Mouse (Mus musculus) embryonic facial prominence, embryonic 14.5 days (tissue): ENCODE data around the gene Prrc2a. TPM values are rescaled to one million over a fixed set of nuclear protein-coding genes. Genes with fewer than 3 reads are reported as not detected.

Experiments
- ATAC-seq: fragments of 200-750 bp; cut with Nextera tagmentation; 2 replicates; pipeline ENCODE4 v1.8.0; 2017; ENCODE audit warnings: low read depth, moderate number of reproducible peaks, moderate TSS enrichment
- DNase-seq: peaks from one replicate; pipeline ENCODE4 v3.0.0-alpha.2; 2015; ENCODE audit warnings: low spot score
- H3K27ac ChIP-seq: fragments of 300-500 bp; sonication (generic); replicated peaks from 2 replicates; pipeline ENCODE4 v1.5.1; 2014; ENCODE audit warnings: low read depth, mild to moderate bottlenecking, low read length, moderate library complexity
- H3K27me3 ChIP-seq: fragments of 300-500 bp; sonication (generic); replicated peaks from 2 replicates; pipeline ENCODE4 v1.6.1; 2014; ENCODE audit warnings: low read length; ENCODE audit not compliant: control insufficient read depth, insufficient read depth
- H3K36me3 ChIP-seq: fragments of 300-500 bp; sonication (generic); 2 replicates; pipeline ENCODE4 v1.6.1; 2014; ENCODE audit warnings: low read length, mixed read lengths; ENCODE audit not compliant: control insufficient read depth, insufficient read depth
- H3K4me1 ChIP-seq: fragments of 300-500 bp; sonication (generic); 2 replicates; pipeline ENCODE4 v1.6.1; 2014; ENCODE audit warnings: antibody characterized with exemption, low read length; ENCODE audit not compliant: control insufficient read depth, insufficient read depth
- H3K4me2 ChIP-seq: fragments of 300-500 bp; sonication (generic); 2 replicates; pipeline ENCODE4 v1.6.1; 2014; ENCODE audit warnings: low read depth, mild to moderate bottlenecking, low read length, moderate library complexity, mixed read lengths
- H3K4me3 ChIP-seq: fragments of 300-500 bp; sonication (generic); 2 replicates; pipeline ENCODE4 v1.5.1; 2014; ENCODE audit warnings: low read depth, mild to moderate bottlenecking, low read length
- H3K9ac ChIP-seq: fragments of 300-500 bp; sonication (generic); 2 replicates; pipeline ENCODE4 v1.6.1; 2014; ENCODE audit warnings: low read depth, mild to moderate bottlenecking, low read length, moderate library complexity, mixed read lengths
- H3K9me3 ChIP-seq: fragments of 300-500 bp; sonication (generic); 2 replicates; pipeline ENCODE4 v1.6.1; 2016; ENCODE audit warnings: low read length; ENCODE audit not compliant: control insufficient read depth
- WGBS: fragments of 180-500 bp; shearing (Covaris S2); extraction: QIAGEN DNeasy Blood & Tissue Kit; methylation state at CpG from one replicate; pipeline ENCODE4 v1.1.7; 2014; 5-methylcytosine and 5-hydroxymethylcytosine counted together
- polyA plus RNA-seq: library from polyadenylated mRNA; unstranded; fragments of >200 nt; fragmentation: Nextera tagmentation; extraction: Ambion mirVana; gene quantifications from 2 replicates; pipeline ENCODE4 v1.2.1, GENCODE M21; 2014

The Prrc2a gene
- polyA plus RNA-seq, 1 experiment from 2014 or later, result 151 TPM

- Histone ChIP-seq H3K27ac (no peak within 1 kb of the TSS), H3K4me3 (peak within 1 kb of the TSS; percentile 46), H3K4me1 (peaks cover 11% of the 10 kb centered on the region; the same call in 1 of the 2 replicates), H3K9me3 (no peaks in the 10 kb centered on the region), H3K4me2 (peak within 1 kb of the TSS; percentile 83), H3K36me3 (no peaks in the 10 kb centered on the region), H3K27me3 (peaks cover 35% of the 10 kb centered on the region), H3K9ac (peak within 1 kb of the TSS; percentile 60)
- DNase-seq (no peak), ATAC-seq (no peak)
- WGBS, result 57% methylated on average over 28 of the region's 28 CpGs
Measured at GRCm38 (mm10) chr17:35193881-35194843, 29.5 kb upstream of the Prrc2a start, which contains the start of gene Ltb. Ltb (plus strand) TSS chr17:35194439.

- H3K4me3 ChIP-seq, result no peak overlapping the region
- DNase-seq (no peak), ATAC-seq (no peak)
- peaks cover 30% of the 10 kb centered on the region for H3K27me3 ChIP-seq
- H3K4me1 ChIP-seq, result peaks cover 11% of the 10 kb centered on the region; the same call in 1 of the 2 replicates
- H3K4me2 ChIP-seq, result no peak overlapping the region
- no peaks in the 10 kb centered on the region for H3K9me3 ChIP-seq
- no peaks in the 10 kb centered on the region for H3K36me3 ChIP-seq
- H3K27ac ChIP-seq, result no peak overlapping the region
- WGBS, result 77% methylated on average over 5 of the region's 5 CpGs
- no peak overlapping the region for H3K9ac ChIP-seq
Measured at GRCm38 (mm10) chr17:35192924-35193323, 28.2 kb upstream of the Prrc2a start.

GRCm38 (mm10) chr17:35191723-35192122, 27.0 kb upstream of the Prrc2a start:
- no peak for ATAC-seq
- Histone ChIP-seq H3K4me1 (peaks cover 11% of the 10 kb centered on the region; the same call in 1 of the 2 replicates), H3K27ac (no peak overlapping the region), H3K4me3 (no peak overlapping the region), H3K36me3 (no peaks in the 10 kb centered on the region), H3K4me2 (no peak overlapping the region), H3K27me3 (peaks cover 26% of the 10 kb centered on the region), H3K9me3 (no peaks in the 10 kb centered on the region), H3K9ac (no peak overlapping the region)
- 63% methylated on average over 2 of the region's 2 CpGs for WGBS
- no peak for DNase-seq

- no peak overlapping the region for H3K4me3 ChIP-seq
- H3K9me3 ChIP-seq, result no peaks in the 10 kb centered on the region
- no peak for DNase-seq
- no peak overlapping the region for H3K9ac ChIP-seq
- ATAC-seq, result no peak
- H3K27me3 ChIP-seq, result peaks cover 10% of the 10 kb centered on the region
- no peaks in the 10 kb centered on the region for H3K36me3 ChIP-seq
- H3K4me2 ChIP-seq, result no peak overlapping the region
- H3K4me1 ChIP-seq, result peaks cover 9% of the 10 kb centered on the region; the same call in 1 of the 2 replicates
- 63% methylated on average over 4 of the region's 4 CpGs for WGBS
- no peak overlapping the region for H3K27ac ChIP-seq
Measured at GRCm38 (mm10) chr17:35190096-35190495, 25.4 kb upstream of the Prrc2a start.

- peaks cover 9% of the 10 kb centered on the region; the same call in 1 of the 2 replicates for H3K4me1 ChIP-seq
- no peak overlapping the region for H3K27ac ChIP-seq
- no peak overlapping the region for H3K4me2 ChIP-seq
- no peak overlapping the region for H3K9ac ChIP-seq
- H3K4me3 ChIP-seq, result no peak overlapping the region
- ATAC-seq, result no peak
- no peaks in the 10 kb centered on the region for H3K36me3 ChIP-seq
- DNase-seq, result no peak
- 65% methylated on average over 1 of the region's 1 CpGs for WGBS
- 0 out of 2 replicates have a peak, but pooled peaks cover under 1% of the 10 kb centered on the region for H3K27me3 ChIP-seq
- no peaks in the 10 kb centered on the region for H3K9me3 ChIP-seq
Measured at GRCm38 (mm10) chr17:35189186-35189585, 24.5 kb upstream of the Prrc2a start.

GRCm38 (mm10) chr17:35187959-35188610, 23.4 kb upstream of the Prrc2a start, which contains the start of gene Lst1:
Lst1 (minus strand) TSS chr17:35188439.
- no peak for ATAC-seq
- Histone ChIP-seq H3K9me3 (no peaks in the 10 kb centered on the region), H3K36me3 (no peaks in the 10 kb centered on the region), H3K4me1 (peaks cover 9% of the 10 kb centered on the region; the same call in 1 of the 2 replicates), H3K27ac (peak within 1 kb of the TSS; percentile 5; the same call in 1 of the 2 replicates), H3K27me3 (no peaks in the 10 kb centered on the region), H3K4me3 (no peak within 1 kb of the TSS), H3K4me2 (no peak within 1 kb of the TSS), H3K9ac (no peak within 1 kb of the TSS)
- DNase-seq, result no peak
- WGBS, result 72% methylated on average over 7 of the region's 7 CpGs

- H3K9me3 ChIP-seq, result no peaks in the 10 kb centered on the region
- H3K27ac ChIP-seq, result no peak overlapping the region
- H3K9ac ChIP-seq, result no peak overlapping the region
- no peak overlapping the region for H3K4me3 ChIP-seq
- no peak overlapping the region for H3K4me2 ChIP-seq
- no peaks in the 10 kb centered on the region for H3K27me3 ChIP-seq
- 63% methylated on average over 4 of the region's 4 CpGs for WGBS
- ATAC-seq, result no peak
- no peak for DNase-seq
- peaks cover 9% of the 10 kb centered on the region; the same call in 1 of the 2 replicates for H3K4me1 ChIP-seq
- H3K36me3 ChIP-seq, result no peaks in the 10 kb centered on the region
Measured at GRCm38 (mm10) chr17:35187345-35187744, 22.6 kb upstream of the Prrc2a start.

GRCm38 (mm10) chr17:35186681-35187080, 22.0 kb upstream of the Prrc2a start:
- no peaks in the 10 kb centered on the region for H3K27me3 ChIP-seq
- H3K9ac ChIP-seq, result peak overlapping the region; percentile 11; the same call in 1 of the 2 replicates
- 0% methylated on average over 4 of the region's 4 CpGs for WGBS
- peak overlapping the region; percentile 52 for H3K4me2 ChIP-seq
- H3K4me1 ChIP-seq, result peaks cover 9% of the 10 kb centered on the region; the same call in 1 of the 2 replicates
- ATAC-seq (peak; percentile 54; the same call in 1 of the 2 replicates), DNase-seq (peak; percentile 55)
- peak overlapping the region; percentile 22 for H3K27ac ChIP-seq
- no peaks in the 10 kb centered on the region for H3K9me3 ChIP-seq
- peak overlapping the region; percentile 35 for H3K4me3 ChIP-seq
- no peaks in the 10 kb centered on the region for H3K36me3 ChIP-seq
